Mouse (Mus musculus) left cerebral cortex, adult 18-20 months (tissue): Measurements from ENCODE around the gene Prdx2. TPM values are rescaled to one million over a fixed set of nuclear protein-coding genes. Genes with fewer than 3 reads are reported as not detected.

Experiments used
- DNase-seq, 2 experiments: peaks; one replicate each; pipeline ENCODE4 v3.0.0; 2021 to 2022; ENCODE audit warnings: low spot score in 2 of 2, mixed read lengths in 1 of 2
- microRNA-seq, 2 experiments: library from miRNA; unstranded; fragments of <30 nt; microRNA quantifications; one replicate each; pipeline ENCODE4 v1.2.0; 2021
- total RNA-seq, 2 experiments: library from RNA; stranded (reverse); gene quantifications; 2 replicates each; pipeline ENCODE4 v1.2.3; 2021

Gene Prdx2
- total RNA-seq, 2 experiments from 2014 or later: 338 to 344 TPM

DNA sequence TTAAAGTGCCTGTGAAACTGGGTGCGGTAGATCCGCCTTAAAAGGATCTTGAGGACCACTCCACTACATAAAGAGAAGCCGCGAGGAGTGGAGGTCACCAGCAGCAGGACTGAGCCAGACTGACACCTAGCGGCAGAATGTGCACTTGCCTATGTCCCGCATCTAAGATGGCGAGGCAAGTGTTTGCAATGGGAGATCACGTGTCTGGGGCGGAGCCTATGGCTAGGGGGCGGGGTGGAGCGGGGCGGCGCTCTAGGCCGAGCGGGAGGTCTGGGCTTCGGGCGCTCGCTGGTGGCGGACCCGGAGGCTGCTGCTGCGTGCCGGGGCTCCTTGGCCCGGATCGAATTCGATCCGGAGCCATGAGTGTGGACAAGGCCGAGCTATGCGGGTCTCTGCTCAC, 21.0 kb downstream of the Prdx2 start, which contains the start of gene Hook2:
Hook2 (plus strand) TSS at position 255 of the 400 bp plus-strand sequence.
- DNase-seq: peak; percentile 96 to 97

DNA sequence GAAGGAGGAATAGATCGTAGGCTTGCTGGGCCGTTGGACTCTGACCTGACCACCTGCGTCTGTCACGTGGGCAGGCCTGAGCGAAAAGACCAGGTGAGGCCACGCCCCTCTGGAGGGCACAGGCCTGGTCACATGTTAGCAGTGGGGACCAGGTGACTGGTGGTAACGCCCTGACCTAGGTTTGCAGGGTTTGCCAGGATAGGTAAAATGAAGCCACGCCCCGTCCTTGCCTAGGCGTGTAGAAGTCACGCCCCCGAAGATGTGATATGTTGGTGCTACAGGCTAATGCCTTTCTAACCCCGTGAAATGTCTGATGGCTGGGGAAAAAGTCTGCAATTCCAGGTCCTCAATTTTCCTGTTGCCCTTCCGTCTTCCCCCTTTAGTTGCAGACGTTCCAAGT, 21.4 kb downstream of the Prdx2 start:
- DNase-seq: no peak

DNA sequence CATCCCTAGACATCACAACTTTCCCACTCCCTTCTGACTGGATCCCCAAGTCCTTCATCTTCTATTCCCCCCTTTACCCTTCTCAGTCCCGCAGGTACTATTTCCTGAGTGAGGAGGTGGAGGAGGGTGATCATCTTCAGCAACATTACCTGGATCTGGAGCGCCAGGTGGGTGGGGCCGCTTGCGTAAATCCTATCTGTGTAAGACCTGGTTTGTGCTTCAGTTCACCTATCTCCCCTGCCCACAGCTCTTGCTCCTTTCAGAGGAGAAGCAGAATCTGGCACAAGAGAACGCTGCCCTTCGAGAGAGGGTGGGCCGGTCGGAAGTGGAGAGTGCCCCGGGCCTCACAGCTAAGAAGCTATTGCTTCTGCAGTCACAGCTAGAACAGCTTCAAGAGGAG, 25.0 kb downstream of the Prdx2 start:
- DNase-seq: no peak

DNA sequence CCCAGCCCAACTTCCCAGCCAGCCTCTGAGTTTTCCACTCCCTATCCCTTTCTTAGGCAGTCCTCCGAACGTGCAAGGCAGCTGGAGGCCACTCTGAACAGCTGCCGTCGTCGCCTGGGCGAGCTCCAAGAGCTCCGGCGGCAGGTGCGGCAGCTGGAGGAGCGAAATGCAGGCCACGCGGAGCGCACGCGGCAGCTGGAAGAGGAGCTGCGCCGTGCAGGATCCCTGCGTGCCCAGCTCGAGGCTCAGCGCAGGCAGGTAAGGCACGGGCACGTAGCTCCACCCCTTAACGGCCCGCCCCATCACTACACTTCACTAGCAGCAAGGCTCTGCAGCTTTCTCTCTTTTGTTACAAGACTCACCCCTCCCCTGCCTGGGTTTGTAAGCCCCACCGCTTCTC, 26.3 kb downstream of the Prdx2 start:
- DNase-seq: no peak

DNA sequence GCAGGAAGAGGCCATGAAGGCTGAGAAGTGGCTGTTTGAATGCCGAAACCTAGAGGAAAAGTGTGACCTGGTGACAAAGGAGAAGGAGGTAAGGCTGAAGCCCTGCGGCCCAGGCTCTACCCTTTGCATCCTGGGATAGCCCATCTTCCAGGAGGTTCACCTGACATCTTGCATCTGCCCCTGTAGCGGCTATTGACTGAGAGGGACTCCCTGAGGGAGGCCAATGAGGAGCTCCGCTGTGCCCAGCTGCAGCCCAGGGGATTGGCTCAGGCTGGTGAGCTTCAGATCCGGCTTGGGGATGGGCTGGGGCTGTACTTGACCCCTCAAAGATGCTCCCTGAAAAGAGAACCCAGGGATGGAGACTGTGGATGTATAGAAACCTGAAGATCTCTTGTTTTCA, 27.6 kb downstream of the Prdx2 start:
- DNase-seq: no peak

DNA sequence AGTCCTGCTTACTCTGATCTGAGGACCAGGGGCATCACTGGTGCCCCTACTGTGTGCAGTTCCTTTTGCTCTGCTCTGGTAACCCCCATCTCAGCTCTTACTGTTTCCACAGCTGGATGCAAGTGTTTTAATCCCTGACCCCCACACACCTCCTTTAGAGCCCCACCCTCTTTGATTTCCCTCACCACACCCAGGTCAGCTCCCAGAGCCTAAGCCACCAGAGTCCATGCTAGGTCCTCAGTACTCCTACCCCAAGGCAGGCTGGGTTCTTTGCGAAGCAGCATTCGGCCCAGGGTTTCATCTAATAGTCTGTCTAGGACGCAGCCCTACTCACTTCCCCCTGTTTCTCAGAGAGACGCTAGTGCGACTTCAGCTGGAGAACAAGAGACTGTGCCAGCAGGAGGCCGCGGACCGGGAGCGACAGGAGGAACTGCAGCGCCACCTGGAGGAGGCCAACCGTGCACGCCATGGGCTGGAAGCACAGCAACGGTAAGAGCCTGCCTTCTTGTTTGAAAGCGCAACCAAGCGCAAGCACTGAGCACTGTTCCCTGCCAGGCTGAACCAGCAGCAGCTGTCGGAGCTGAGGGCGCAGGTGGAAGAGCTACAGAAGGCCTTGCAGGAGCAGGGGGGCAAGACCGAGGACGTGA, 28.4 kb downstream of the Prdx2 start:
- DNase-seq: peak; percentile 93 to 98

DNA sequence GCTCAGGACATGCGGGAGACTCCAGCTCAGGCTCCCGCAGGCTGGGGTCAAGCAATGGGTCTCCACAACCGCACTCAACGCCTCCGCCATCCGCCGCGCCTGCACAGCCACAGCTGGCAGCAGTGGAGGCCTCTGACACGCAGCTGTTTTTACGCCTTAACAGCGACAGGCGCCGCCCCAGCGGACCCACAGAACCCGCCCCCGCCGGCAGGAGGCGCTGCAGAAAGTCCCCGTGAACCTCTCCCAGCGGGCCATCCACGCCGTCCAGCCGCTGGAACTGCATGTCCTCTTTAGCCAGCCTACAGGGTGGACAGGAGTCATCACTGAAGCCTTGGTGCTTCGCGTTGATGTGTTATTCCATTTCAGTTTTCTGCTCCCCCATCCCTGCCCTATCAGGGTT, 38.3 kb downstream of the Prdx2 start:
- no peak for DNase-seq

DNA sequence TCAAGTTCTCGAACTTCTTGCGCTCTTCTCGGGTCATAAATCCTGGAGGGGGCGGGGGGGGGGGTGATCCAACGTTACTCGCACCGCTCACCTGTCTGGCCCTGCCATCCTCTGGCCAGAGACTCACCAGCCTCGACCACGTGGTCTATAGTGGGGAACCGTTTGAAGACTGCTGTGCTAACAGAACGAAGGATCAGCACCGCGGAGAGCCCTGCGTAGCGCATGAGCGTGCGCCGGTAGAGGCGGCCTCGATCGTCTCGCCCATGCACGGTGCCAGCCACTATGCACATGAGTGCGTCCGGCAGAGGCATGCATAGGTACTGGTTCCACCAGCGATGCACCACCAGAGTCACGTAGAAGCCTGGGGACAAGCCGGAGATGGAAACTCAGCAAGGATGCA, 41.9 kb downstream of the Prdx2 start:
- DNase-seq: no peak

DNA sequence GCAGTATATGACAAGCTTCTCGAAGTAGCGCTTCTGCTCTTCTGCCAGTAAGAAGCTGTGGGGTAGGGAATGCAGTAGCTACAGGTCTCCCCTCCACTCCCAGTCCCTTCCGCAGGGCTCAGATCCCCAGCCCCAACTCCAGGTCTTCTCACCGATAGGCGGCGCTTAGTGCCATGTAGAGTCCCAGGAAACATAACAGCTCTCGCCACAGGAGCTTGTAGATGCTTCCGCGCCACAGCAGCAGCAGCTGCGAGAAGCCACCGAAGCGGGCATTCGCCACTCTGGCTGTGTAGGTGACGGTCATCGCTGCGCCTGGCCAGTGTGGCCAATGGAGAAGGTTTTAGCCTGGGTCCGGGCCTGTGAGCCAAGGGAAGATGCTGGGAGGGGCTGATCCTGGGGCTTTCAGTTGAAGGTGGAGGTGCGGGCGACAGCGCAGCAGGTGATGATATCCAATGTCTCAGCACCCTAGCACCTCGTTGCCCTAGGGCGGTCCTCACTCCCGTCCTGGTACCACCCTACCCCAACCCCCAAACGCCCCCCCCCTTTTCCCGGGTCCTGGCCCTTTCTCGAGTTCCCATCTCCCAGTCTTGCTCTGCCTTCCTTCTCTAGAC, 43.9 kb downstream of the Prdx2 start:
- peak; percentile 80 to 83 for DNase-seq

DNA sequence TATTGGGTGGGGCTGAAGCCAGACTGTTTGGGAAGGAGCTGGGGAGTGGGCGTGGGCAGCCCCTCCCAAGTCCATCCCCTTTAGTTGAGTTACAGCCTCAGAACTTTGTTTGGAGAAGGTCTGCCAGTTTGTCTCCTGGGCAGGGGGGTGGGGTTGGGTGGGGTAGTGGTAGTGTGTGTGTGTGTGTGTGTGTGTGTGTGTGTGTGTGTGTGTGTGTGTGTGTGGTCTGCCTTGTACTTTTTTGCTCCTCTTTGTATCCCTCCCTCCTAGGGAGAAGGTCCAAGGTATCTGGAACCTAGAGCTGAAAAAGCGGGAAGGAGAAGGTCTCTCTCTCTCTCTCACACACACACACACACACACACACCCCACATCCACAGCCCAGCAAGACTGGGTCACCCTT, 45.0 kb downstream of the Prdx2 start, which contains the start of gene Best2:
Best2 (minus strand) TSS at position 101 of the 400 bp plus-strand sequence.
- no peak for DNase-seq

DNA sequence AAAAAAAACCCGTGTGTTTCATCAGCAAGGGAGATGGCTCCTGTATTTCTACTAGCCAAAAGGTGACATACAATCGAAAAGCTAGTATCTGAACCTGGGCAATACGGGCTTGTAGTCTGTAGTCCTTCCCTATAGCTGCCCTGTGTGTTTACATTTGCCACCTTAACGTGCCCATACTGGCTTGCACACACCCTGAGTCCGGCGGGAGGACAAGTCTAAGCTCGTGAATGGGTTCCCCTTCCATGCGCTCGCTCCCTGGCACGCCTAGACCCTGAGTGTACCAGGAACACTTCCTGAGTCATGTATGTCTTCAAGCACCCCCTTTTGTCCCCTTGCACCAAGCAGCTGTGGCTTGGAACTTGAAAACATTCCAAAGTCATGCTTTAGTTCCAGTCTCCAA, 47.3 kb downstream of the Prdx2 start:
- no peak for DNase-seq

DNA sequence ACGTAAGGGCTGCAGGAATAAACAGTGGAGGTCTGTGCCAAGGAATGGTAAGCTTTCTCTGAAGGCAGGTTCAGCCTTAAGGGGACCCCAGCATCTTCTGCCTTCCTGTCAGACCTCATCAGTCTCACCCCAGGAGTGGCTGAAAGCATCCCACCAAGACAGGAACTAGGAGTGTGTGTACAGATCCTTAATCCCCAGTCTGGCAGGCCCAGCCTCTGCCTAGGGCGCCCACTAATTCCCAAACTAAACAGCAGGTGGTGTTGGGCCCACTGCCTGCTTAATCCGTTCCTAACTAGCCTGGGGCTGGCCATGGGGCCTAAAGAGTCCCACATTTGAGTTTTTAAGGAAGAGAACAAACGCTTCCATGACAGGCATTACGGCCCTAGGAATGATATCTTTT, 47.8 kb downstream of the Prdx2 start:
- DNase-seq: no peak

DNA sequence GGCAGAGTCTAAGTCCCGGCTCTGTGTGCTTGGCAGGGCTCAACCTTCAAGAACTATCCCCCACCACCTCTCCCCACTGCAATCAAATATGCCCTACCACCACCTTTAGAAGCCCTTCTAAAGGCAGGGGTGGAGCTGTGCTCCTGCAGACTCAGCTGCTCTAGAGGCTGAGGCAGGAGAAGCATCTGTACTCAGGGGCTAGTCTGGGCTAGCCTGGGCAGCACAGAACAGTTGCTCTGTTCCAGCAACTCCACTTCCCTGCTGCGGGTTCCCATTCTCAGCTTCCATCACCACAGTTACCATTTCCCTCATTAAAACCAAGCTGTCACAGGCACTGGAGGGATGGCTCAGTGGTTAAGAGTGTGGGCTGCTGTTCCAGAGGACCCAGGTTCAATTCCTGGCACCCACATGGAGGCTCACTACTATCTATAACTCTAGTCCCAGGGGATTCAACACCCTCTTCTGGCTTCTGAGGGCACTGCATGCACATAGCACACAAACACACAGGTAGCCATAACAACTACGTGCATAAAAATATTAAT, 52.2 kb downstream of the Prdx2 start:
- no peak for DNase-seq

DNA sequence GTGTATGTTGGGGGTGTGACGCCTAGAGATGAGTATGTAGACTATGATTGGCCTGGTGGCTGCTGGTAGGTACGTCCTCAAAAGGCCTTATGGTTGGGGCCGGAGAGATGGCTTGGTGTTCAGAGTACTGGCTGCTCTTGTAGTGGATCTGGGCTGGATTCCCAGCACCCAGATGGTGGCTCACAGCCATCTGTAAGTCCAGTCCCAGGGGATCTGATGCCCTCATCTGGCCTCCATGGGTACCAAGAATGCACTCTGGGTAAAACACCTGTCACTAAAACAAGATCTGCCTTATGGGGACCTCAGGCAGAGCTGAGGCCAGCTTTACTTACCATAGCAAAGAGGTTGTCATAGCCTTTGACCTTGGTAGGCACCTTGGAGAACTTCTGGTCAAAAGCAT, 54.5 kb downstream of the Prdx2 start:
- no peak for DNase-seq

Small RNAs within 50 kb of the gene (microRNA-seq; reads per million reads assigned to microRNA genes)
- gene Gm24197: 2.5 to 3.2 reads per million in 2 experiments

Other genes with a start within 250 kb of the Prdx2 start
- gene G430095P16Rik, start 246.6 kb upstream of the Prdx2 start, total RNA-seq: not detected
- gene Nfix, start 169.2 kb upstream of the Prdx2 start, total RNA-seq: 100 to 1,000 TPM; 291 to 300 TPM
- 10 to 100 TPM; 10.2 to 10.8 TPM for gene Dand5, start 146.8 kb upstream of the Prdx2 start, total RNA-seq
- 10 to 100 TPM; 26.6 to 28.5 TPM for gene Gadd45gip1, start 138.1 kb upstream of the Prdx2 start, total RNA-seq
- 10 to 100 TPM; 78.9 to 79.8 TPM for gene Rad23a, start 128.9 kb upstream of the Prdx2 start, total RNA-seq
- 100 to 1,000 TPM; 456 to 475 TPM for gene Calr, start 122.7 kb upstream of the Prdx2 start, total RNA-seq
- gene Farsa, start 112.6 kb upstream of the Prdx2 start, total RNA-seq: 10 to 100 TPM; 45.8 to 48.2 TPM
- gene Syce2, start 97.5 kb upstream of the Prdx2 start, total RNA-seq: 1 to 10 TPM; 6.7 to 8.4 TPM
- gene Gcdh, start 75.7 kb upstream of the Prdx2 start, total RNA-seq: 10 to 100 TPM; 34.8 to 39.1 TPM
- gene Klf1, start 67.7 kb upstream of the Prdx2 start, total RNA-seq: under 1 TPM in 1 of 2 experiments, not detected in 1; 0.28 TPM
- gene Dnase2a, start 61.0 kb upstream of the Prdx2 start, total RNA-seq: 1 to 10 TPM; 3.2 to 3.7 TPM
- 10 to 100 TPM; 75.6 to 83.6 TPM for gene Mast1, start 32.2 kb upstream of the Prdx2 start, total RNA-seq
- gene Rtbdn, start 22.6 kb upstream of the Prdx2 start, total RNA-seq: 1 to 10 TPM in 1 of 2 experiments, under 1 TPM in 1; 0.91 to 1.3 TPM
- gene Gm49661, start 154 bp upstream of the Prdx2 start, total RNA-seq: not detected
- 10 to 100 TPM; 45.8 to 59.8 TPM for gene Rnaseh2a, start 180 bp downstream of the Prdx2 start, total RNA-seq
- gene Junb, start 9.1 kb downstream of the Prdx2 start, total RNA-seq: 100 to 1,000 TPM; 119 to 130 TPM
- 1 to 10 TPM; 9.6 to 9.7 TPM for gene Hook2, start 21.0 kb downstream of the Prdx2 start, total RNA-seq
- gene Best2, start 44.9 kb downstream of the Prdx2 start, total RNA-seq: not detected
- gene Asna1, start 55.7 kb downstream of the Prdx2 start, total RNA-seq: 100 to 1,000 TPM; 130 to 138 TPM
- gene Trir, start 57.2 kb downstream of the Prdx2 start, total RNA-seq: 100 to 1,000 TPM; 129 to 134 TPM
- gene Tnpo2, start 67.3 kb downstream of the Prdx2 start, total RNA-seq: 100 to 1,000 TPM; 171 to 176 TPM
- gene Fbxw9, start 90.5 kb downstream of the Prdx2 start, total RNA-seq: 10 to 100 TPM; 16.2 to 17.5 TPM
- not detected for gene Gm5741, start 98.4 kb downstream of the Prdx2 start, total RNA-seq
- gene Dhps, start 102.2 kb downstream of the Prdx2 start, total RNA-seq: 10 to 100 TPM; 63.8 to 68.7 TPM
- gene Wdr83os, start 111.2 kb downstream of the Prdx2 start, total RNA-seq: 10 to 100 TPM; 58.4 to 64.3 TPM
- 10 to 100 TPM; 24.3 to 24.5 TPM for gene Wdr83, start 111.7 kb downstream of the Prdx2 start, total RNA-seq
- gene Man2b1, start 113.7 kb downstream of the Prdx2 start, total RNA-seq: 10 to 100 TPM; 30.8 to 36.9 TPM
- 1 to 10 TPM; 7.8 to 8.8 TPM for gene Zfp791, start 153.5 kb downstream of the Prdx2 start, total RNA-seq
- gene Cks1brt, start 182.3 kb downstream of the Prdx2 start, total RNA-seq: not detected